Mouse (Mus musculus): ENCODE measurements around the gene Fdps.

GRCm38 (mm10) chr3:89103291-89103595, 1.5 kb upstream of the Fdps start:
- no peak for TF ChIP-seq CTCF (IDR thresholded peaks at IDR 0.05; ENCODE audit: extremely low read depth, insufficient read length, insufficient replicate concordance, low read depth, low read length)
- no peak for TF ChIP-seq POLR2A (IDR thresholded peaks at IDR 0.05; ENCODE audit: low read depth, low read length)

All from small intestine, adult 2 months (tissue).